Mouse (Mus musculus): Measurements from ENCODE around the gene Emsy.

Gene Emsy

DNA sequence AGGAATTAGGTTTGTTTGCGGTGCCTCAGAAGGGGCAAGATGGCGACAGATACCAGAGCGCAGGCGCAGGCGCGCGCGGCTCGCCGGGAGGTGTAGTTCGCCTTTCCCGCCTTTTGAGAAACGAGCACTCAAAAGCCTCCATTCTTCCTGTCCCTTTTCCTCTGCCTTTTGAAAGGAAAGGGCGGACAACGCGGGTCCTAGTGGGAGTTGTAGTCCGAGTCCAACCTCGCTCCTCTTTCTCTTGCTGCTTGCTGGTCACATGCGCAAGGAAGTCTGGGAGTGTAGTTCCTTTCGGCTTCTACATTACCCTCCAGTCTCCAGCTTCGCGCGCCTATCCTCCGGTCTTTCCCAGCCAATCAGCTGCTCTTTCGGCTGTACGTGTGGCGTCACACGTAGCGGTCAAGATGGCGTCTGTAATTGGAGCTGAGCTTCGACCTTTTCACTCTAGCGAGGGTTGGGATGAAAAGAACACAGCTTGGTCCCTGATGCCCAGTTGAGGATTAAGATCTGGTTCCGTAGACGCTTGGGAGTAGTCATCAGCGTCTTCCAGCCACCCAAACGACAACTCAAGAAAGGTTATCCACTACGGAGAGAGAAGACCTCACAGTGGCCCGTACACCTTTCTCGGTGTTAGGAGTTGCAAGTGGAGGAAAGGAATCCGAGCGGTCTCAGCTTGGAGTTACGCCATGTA lies at the start of gene Emsy:
Gene Emsy (minus strand): TSS at position 253 of the 691 bp plus-strand sequence.
- peak; percentile 98 for DNase-seq

DNA sequence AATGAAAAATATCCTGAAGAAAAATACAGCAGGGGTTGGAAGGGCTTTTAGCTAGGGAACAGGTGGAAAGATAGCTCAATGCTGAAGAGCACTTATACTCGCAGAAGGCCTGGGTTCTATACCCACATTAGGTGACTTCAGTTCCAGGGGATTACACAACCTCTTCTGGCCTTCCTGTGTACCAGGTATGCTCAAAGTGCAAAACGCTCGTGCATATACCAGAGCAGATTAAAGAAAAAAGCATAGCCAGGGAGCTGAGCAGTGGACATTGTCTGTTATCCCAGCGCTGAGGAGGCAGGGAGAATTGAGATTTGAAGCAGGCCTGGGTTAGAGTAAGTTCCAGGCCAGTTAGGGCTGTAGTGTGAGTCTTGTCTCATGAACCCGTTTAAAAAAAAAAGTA lies 47.7 kb upstream of the Emsy start:
- DNase-seq: no peak

DNA sequence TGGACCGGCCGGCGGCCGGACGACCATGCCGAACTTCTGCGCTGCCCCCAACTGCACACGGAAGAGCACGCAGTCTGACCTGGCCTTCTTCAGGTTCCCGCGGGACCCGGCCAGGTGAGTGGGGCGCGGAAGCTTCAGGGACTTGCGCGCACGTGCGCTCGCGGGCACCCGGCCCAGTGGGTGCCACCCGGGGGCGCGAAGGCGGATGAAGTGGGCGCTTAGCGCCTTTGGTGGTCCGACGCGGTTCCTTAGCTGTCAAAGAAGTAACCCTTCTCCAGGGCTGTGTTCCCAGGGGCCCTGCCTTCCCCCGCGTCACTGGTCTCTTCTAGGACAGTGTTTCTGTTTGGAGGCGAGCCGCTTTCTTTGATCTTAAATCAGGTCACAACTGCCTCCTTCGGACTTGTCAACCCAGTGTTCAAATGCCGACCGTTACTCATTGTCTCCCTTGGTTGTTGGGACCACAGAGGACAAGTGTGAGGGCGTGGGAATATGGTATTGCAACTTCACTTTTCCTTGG lies 46.8 kb upstream of the Emsy start:
- peak in 1 of 2 experiments; percentile 13 for DNase-seq

DNA sequence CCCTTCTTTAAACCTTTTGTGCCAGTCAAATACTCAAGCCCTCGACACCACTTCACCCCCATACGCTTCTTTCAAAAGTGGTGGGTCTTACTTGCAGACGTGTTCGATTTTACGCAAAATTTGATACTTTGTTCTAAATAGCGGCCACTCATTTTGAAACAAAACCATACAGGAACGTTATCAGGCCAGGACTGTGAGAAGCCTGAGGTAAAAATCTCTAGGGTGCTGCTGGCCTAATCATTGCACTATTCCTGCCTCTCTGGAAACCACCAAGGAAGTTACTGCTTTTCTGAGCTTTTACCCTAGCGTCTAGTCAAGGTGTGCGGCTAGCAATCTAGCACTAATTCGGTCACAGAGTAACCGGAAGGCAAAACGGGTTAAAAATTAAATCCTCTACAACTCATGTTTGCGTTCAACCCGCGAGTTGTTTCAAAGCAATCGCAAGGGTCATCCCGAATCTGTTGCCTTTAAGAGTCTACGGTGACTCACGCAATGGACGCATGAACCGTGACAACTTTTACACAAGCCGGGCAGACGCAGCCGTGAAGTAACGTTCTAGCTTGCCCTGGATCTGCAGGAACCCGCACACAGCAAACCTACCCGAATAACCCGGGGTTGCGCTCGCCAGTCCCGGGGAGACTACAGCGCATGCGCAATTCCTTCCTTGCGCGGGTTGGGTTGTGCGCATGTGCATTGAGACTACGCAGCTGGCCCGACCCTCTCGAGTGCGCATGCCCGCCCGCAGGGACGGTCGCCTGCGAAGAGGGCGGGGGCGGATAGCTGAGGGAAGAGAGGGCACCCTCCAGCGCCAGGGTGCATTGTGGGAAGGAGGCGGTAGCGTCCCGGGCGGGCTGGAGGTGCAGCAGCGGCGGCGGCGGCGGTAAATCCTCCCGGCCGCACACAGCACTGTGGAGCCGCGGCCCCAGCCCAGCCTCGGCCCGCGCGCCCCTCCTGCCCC lies 46.0 kb upstream of the Emsy start, which contains the start of gene Thap12:
Gene Thap12 (plus strand): TSS at position 821 of the 958 bp plus-strand sequence.
- DNase-seq: peak; percentile 99

DNA sequence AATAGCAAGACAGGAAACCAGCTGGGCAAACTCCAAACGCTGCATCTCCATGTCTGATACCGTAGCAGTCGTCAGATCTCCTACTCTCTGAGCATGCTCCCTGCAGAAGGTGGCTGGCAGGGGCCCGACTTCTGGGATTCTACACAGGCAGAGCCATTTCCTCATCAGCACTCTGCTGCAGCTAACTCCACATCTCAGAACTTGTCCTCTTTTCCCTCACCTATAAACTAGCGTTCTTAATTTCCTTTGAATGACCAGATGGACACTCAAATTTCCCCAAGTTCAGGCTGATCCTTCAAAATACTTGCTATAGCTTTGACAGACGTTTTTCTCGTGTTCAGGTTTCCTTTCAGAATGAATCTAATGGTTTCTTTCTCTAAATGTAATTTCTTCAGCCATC lies 45.2 kb upstream of the Emsy start:
- DNase-seq: no peak

DNA sequence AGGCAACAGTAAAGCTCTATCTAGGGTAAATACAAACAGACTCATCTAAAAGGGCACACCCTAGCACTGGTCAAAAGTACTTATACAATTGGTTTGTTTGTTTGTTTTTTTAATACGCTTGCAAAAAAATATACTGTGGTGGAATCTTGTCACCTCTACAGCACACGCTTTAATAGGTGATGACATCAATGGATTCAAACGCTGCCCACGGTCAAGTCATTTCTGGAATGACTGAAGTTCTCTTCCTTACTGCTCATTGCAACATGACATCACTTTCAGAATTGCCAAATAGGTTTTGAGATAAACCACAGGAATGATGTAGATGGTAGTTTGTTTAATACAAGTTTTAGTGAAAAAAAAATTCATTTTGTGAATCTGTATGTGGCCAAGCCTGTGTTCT lies 42.0 kb upstream of the Emsy start:
- no peak for DNase-seq

DNA sequence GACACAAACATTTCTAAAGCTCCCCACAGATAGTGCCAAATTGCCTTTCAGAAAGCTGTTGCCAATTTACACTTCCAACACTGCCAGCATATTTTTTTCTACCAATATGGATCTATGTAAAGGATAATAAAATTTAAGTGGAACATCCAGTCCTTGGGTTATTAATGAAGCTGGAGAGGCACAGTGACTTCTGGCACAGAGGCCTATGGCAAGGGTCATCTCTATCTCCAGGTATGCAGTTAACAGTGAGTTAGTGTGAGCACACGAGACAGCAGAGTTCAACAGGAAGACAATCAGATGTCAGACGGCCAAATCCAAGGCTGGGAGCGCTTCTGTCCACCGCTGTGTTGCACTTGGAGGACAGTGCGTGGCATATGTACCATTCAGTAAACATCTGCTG lies 41.5 kb upstream of the Emsy start:
- no peak for DNase-seq

DNA sequence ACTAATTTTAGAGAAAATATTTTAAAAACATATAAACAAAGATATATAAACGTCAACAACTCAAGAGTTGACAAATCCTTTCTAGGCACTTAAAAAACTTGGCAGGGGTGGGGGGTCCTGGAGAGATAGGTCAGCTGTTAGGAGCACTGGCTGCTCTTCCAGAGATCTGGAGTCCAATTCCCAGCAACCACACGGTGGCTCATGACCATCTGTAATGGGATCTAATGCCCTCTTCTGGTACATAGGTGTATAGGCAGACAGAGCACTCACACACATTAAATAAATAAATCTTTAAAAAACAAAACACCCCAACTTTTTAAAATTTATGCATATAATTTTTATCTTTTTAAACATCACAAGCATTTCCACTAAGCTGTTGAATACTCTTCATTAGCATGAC lies 40.9 kb upstream of the Emsy start:
- DNase-seq: no peak

DNA sequence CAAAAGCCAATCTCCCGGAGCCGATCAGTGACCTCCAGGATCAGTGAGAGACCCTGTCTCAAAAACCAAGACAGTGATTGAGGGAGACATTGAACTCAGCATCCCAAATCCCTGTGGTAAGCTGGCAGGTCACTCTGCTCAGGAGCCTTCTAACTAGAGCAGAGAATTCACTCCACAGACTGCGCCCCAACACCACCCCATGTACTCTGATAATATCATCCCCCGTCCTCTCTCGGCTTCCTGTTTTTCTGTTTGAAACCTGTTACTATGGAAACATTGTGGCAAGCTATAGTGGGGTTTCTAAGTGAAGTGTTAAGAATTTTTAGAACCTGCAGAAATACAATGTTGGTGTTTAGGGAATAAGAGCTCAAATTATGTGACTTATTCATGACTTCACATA lies 37.5 kb upstream of the Emsy start:
- peak; percentile 45 for DNase-seq

DNA sequence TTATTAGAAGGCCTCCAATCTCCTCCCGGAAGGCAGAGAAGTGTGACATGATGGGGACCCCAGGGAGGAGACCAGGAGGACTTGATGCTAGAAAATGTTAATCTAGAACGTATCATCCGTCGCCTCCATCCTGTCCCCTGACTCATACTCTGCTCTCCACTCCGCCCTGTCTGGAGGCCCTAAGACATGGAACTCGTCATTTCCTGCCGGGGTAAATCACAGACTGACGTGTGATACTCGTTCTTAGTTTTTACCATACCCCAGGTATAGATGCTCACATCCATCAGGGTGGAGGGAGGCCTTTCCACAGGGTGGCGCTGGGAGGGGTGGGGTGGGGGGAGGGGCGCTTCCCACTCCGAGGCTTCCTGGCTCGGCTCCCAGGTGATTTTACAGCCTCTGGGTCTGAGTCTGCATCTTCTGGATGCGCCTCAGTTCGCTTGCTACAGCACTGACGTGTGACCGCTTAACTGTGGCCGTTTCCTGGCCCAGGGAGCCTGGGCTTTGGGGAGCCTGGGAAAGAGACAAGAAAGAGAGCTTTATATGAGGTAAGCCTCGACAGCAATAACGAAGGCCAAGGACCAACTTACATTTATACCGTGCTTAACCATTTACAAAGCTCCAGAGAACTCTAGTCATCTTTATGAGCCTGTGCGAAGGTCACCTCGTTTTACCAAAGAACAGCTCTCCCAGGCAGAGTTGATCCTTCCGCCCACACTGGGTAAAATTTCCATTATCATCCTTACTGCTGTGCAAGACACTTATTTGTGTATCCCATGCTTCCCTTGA lies 36.4 kb upstream of the Emsy start:
- peak in 1 of 2 experiments; percentile 15 for DNase-seq

DNA sequence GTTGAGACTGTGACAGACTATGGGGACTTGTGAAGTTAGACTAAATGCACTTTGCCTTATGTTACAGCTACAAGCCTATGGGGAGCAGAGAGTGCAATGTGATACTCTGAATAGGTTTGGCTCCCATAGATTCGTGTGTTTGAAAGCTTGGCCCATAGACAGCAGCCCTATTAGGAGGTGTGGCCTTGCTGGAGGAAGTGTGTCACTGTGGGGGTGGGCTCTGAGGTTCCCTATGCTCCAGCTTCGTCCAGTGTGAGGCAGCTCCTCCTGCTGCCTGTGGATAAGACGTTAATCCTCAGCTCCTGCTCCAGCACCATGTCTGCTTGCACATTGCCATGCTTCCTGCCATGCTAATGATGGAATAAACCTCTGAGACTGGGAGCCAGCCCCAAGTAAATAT lies 34.2 kb upstream of the Emsy start:
- DNase-seq: peak in 1 of 2 experiments; percentile 19

DNA sequence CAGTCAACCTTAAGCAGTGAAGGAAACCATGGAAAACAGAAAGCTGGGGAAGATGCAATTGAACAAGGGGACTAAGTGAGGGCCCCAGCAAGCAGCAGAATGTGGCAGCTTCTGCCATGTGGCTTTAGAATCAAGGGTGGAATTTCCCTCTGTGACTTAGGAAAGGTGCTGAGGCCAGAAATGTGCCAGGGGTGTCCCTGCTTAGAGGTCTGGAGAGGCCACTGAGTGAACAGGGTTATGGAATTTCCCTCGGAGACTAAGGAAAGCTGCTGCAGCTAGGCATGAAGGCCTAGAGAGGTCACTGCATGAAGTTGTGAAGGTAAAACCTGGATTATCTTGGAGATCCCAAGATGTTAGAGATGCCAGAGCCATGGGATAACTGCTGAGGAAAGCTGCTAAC lies 33.5 kb upstream of the Emsy start:
- no peak for DNase-seq

DNA sequence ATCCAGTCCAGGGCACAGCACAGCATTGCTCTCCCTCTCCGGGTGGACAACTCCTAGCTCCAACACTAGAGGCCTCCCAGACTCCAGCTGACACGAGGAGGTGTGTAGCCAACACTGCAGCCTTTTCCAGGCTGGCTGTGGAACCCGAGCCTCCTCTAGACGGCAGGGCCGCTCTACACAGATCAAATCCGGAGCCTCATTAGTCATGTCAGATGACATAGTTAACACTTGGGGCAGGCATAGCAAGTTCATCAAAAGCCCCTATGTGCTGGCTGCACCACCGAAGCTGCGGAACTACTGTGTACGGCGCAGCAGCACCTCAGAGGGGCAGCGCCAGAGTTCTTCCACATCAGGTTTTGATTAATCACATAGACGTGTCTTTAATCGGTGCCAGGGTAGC lies 29.3 kb upstream of the Emsy start:
- DNase-seq: no peak

DNA sequence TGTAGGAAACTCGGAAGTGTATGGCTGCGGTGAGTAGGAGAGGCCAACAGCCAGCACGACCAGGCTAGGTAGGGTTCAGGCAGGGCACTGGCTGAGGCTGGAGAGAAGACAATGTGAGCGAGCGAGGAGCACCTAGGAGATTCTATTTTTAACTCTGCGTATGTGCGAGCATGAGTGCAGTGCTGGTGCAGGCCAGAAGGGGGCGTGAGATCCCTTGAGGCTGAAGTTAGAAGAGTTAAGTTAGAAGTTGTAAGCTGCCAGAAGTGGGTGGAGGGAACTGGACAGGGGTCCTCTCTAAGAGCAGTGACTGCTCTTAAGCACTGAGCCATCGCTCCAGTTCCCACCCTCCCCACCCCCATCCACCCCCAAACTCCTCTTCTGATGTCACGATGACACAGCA lies 26.2 kb upstream of the Emsy start:
- no peak for DNase-seq

DNA sequence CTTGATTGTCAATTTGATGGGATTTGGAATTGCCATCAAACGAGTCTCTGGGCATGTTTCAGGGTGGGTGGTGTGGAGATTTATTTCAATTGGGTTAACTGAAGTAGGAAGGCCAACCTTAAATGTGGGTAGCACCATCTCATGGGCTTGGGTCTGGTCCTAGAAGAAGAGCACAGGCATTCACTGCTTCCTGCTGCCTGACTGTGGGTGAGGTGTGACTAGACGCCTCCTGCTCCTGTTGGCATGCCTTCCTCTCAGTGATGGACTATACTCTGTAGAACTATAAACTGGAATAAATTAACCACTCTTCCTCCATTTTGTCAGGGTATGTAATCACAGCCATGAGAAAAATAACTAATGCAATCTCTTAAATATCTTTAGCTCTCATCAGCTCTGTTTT lies 24.1 kb upstream of the Emsy start:
- no peak for DNase-seq

DNA sequence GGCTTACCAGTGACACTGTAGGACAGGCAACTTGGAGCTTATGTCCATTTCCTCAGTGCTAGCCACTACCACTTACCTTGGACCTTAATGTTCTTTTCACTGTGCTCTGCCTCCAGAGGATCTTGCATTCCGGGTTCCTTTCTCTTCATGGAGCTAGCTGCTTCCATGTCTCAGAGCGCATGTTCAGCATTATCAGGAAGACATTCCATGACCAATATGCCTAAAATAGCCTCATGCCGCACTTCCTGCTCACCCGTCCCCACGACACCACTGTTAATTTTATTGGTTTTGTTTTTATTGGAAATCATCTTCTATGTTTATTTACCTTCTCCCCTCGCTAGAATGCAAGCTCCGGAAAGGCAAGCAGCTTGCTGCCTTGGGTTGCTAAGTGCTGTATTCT lies 21.9 kb upstream of the Emsy start:
- no peak for DNase-seq

DNA sequence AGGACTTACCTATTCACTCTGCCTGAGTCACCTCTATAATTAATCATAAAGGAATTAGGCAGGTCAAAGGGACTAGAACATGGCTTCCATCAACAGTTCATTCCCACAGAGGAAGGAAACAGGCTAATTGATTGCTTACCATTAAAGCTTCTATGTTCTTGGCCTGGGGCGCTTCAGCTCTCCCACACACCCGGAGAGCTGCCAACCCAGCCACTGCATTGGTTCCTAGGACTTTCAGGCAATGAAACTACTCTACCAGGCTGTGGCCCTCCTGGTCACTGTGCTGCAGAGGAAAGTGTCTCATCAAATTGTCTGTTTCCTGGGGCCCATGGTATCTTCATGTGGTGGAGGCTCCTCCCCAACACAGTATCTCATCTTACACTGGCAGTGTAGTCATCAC lies 20.9 kb upstream of the Emsy start:
- no peak for DNase-seq

DNA sequence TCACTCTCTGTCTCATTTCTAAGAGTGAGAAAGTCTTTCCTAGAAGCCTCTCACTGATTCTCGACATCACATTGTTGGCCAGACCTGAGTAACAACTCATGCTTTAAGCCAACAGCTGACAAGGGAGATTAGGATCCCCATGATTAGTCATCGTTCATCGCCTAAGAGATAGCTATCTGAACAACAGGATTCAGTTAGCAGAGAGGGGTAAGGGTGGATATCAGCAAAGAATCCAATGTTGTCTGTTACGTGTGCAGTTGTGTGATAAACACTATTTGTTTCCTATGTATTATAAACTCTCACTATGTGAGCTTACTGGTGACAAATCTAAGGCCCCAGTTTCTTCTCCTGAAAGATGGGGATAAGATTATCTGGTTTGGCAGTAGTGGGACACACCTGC lies 17.8 kb upstream of the Emsy start:
- DNase-seq: no peak

DNA sequence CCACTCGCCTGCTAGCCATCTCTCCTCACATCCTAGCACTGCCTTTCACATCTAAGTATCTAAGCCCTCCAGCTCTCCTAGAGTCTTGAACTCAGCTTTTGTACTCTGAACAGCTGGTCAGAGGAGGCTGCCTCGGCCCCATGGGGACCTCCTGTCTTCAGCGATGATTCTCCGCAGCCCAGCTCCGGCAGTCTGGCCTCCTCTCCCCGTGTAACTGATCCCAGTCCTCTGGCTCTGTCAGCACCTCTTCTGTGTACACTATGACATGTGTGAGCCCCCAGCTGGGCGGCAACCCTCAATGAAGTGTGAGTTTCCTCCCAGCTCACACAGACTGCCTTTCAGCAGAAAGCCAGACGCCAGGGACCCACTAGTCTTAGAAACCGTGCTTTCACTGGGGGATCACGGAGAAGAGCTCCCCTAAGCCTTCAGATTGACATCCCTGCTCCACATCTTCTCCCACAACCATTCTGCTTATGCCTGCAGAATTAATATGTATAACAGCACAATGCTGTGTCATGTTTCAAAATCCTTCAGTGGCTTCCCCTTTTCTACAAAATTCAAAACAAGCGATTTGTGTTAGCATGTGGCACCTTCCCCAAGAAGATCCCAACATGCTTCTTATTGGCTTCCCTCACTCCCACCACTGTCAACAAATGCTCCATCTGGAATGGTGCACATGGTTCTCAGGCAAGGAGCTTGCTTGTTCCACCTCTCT lies 15.8 kb upstream of the Emsy start:
- no peak for DNase-seq

DNA sequence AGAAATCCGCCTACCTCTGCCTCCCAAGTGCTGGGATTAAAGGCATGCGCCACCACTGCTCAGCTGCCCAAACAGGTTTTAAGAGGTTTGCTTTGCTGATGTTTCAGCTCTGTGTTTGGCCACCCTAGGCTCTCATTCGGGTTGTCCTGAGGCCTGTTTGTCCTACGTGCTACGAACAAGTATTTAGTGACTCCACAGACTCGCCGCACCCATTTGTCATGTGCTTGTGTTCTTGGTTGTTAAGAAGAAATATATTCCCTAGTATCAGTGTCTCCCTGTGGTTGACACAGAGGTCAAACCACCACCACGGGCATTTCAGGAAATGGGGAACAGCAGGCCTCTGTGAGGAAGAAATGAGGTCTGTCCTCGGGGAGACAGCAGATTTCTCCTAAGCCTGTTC lies 14.8 kb upstream of the Emsy start:
- peak; percentile 28 to 41 for DNase-seq

DNA sequence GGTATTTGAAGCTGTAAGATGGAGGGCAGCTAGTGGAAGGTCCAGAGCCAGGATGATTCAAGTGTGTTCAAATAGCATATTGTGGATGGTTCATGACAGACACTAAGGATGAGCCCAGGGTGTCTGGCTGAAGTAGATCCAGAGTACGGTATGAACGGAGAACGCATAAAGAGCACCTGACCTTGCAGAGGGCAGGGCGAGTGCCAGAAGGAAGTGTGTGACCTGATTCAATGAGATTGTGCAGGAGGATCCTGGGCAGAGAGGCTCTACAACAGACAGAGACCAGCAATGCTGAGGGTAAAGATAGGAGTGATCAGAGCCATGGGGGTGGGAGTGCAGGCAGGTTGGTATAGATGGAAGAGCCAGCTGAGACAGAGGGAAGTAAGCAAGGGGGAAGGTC lies 14.2 kb upstream of the Emsy start:
- no peak for DNase-seq

Data from lung, adult 18-20 months (tissue).